Comparison of ENCODE assay signal across 25 mouse cellular contexts in genomic region chr3:66494442-66495113, GRCm38 (mm10).
DNase-seq lines count a peak whose midpoint lies in the region; ATAC-seq and TF ChIP-seq lines count a peak whose summit lies in the region.
"Had no signal": no experiment of that assay in that cellular context is flagged by ENCODE, and none has a peak within 500 bp of the region (broad histone marks: within the 10 kb centered on the region; RNA-seq: fewer than 3 reads in every experiment).

No protein-coding gene starts in this region.

- H3K4me2 ChIP-seq in liver, embryonic 12.5 days: peak overlapping the region; percentile 38
- H3K4me2 ChIP-seq: embryonic facial prominence, embryonic 12.5 days; forebrain, embryonic 15.5 days; hindbrain, embryonic 13.5 days had no signal

- H3K27me3 ChIP-seq in liver, embryonic 12.5 days (replicated peaks): peaks cover 3% of the 10 kb centered on the region
- no peaks in the 10 kb centered on the region for H3K27me3 ChIP-seq in kidney, adult 2 months (replicated peaks; ENCODE audit: control insufficient read depth, insufficient read depth, low read length)
- H3K27me3 ChIP-seq: embryonic facial prominence, embryonic 12.5 days; hindbrain, embryonic 13.5 days had no signal

- H3K9me3 ChIP-seq in liver, embryonic 12.5 days (replicated peaks): no peaks in the 10 kb centered on the region
- H3K9me3 ChIP-seq: embryonic facial prominence, embryonic 12.5 days; forebrain, embryonic 15.5 days; hindbrain, embryonic 13.5 days had no signal

- peak; percentile 9 to 17 for DNase-seq in spleen, postnatal 36 days (ENCODE audit: low spot score in 2 of 2)
- DNase-seq in spleen, adult 18-20 months: no peak
- DNase-seq in adrenal gland, postnatal 4 days (ENCODE audit: low spot score in 2 of 2): no peak
- DNase-seq in kidney, adult 2 months: no peak
- DNase-seq in ovary, postnatal 14 days (ENCODE audit: low spot score): no peak
- DNase-seq: adrenal gland, adult 2 months; cerebellum, adult 11 months; cerebellum, postnatal 14 days; gastrocnemius, postnatal 10 days; heart, adult 2 months; heart, postnatal 36 days; kidney, adult 11 months; kidney, postnatal 10 days; lung, adult 18-20 months; lung, postnatal 10 days; midbrain, embryonic 14.5 days; right cerebral cortex, postnatal 25 days; thymus, adult 2 months; thymus, postnatal 4 days had no signal

- peaks cover 22% of the 10 kb centered on the region for H3K4me1 ChIP-seq in liver, embryonic 12.5 days
- H3K4me1 ChIP-seq in kidney, adult 2 months (ENCODE audit: control insufficient read depth, insufficient read depth, low read length): no peaks in the 10 kb centered on the region
- H3K4me1 ChIP-seq: embryonic facial prominence, embryonic 12.5 days; forebrain, embryonic 15.5 days had no signal

- no peak overlapping the region for H3K4me3 ChIP-seq in liver, embryonic 12.5 days
- H3K4me3 ChIP-seq in kidney, adult 2 months (ENCODE audit: insufficient read depth, low read depth, low read length): no peak overlapping the region
- H3K4me3 ChIP-seq: embryonic facial prominence, embryonic 12.5 days; forebrain, embryonic 15.5 days; heart, adult 2 months; hindbrain, embryonic 13.5 days had no signal

- peak; percentile 45 for ATAC-seq in common myeloid progenitor, adult 5-6 weeks (replicated peaks; ENCODE audit: low read depth, poor library complexity, severe bottlenecking)
- peak; percentile 96 for ATAC-seq in liver, embryonic 12.5 days
- ATAC-seq in megakaryocyte progenitor cell, adult 5-6 weeks (replicated peaks; ENCODE audit: poor library complexity): peak; percentile 93
- ATAC-seq: forebrain, embryonic 15.5 days had no signal

- 0 out of 2 replicates have a peak overlapping the region, but pooled peaks have one; percentile 17 for H3K9ac ChIP-seq in liver, embryonic 12.5 days
- H3K9ac ChIP-seq: embryonic facial prominence, embryonic 12.5 days; forebrain, embryonic 15.5 days; hindbrain, embryonic 13.5 days had no signal

- WGBS in liver, embryonic 12.5 days (ENCODE audit: insufficient replicate concordance): 8% methylated on average over 2 of the region's 2 CpGs
- 69% methylated on average over 2 of the region's 2 CpGs for WGBS in kidney, adult 2 months

- no peak for TF ChIP-seq CTCF in kidney, adult 2 months (conservative IDR thresholded peaks at IDR 0.05; ENCODE audit: insufficient read depth, insufficient read length, low read depth, low read length)

- peak overlapping the region; percentile 77 for H3K27ac ChIP-seq in liver, embryonic 12.5 days
- no peak overlapping the region for H3K27ac ChIP-seq in kidney, adult 2 months (ENCODE audit: insufficient read depth, low read depth, low read length)
- H3K27ac ChIP-seq: embryonic facial prominence, embryonic 12.5 days; forebrain, embryonic 15.5 days; heart, adult 2 months; hindbrain, embryonic 13.5 days had no signal

- H3K36me3 ChIP-seq in liver, embryonic 12.5 days: no peaks in the 10 kb centered on the region
- H3K36me3 ChIP-seq in kidney, adult 2 months (ENCODE audit: control insufficient read depth, insufficient read depth, low read length): no peaks in the 10 kb centered on the region
- H3K36me3 ChIP-seq: embryonic facial prominence, embryonic 12.5 days; forebrain, embryonic 15.5 days; hindbrain, embryonic 13.5 days had no signal

- TF ChIP-seq POLR2A in kidney, adult 2 months (IDR thresholded peaks at IDR 0.05; ENCODE audit: low read depth, low read length): no peak

Comparison
In these comparisons a context has a peak if more than half of its experiments do, and no peak if none do; other contexts are left out.
1. DNase-seq: peak in spleen, postnatal 36 days (2 of 2); none in spleen, adult 18-20 months (0 of 2), adrenal gland, postnatal 4 days (0 of 2), kidney, adult 2 months (single experiment) and ovary, postnatal 14 days (single experiment).
2. ATAC-seq: peak in every context shown above with its lines; median percentile 96 in liver, embryonic 12.5 days; 93 in megakaryocyte progenitor cell, adult 5-6 weeks; 45 in common myeloid progenitor, adult 5-6 weeks.